Mouse (Mus musculus) ovary, adult 2 months (tissue): ENCODE results near the gene Olfr157. TPM values are rescaled to one million over a fixed set of nuclear protein-coding genes. Genes with fewer than 3 reads are reported as not detected.

Source experiments
- polyA plus RNA-seq: library from polyadenylated mRNA; depleted of rRNA; stranded (reverse); fragments of >200 nt; gene quantifications from 2 replicates; pipeline ENCODE4 v1.2.3, GENCODE M21; 2012; rRNA removed

Gene Olfr157
- polyA plus RNA-seq = not detected in 2 replicates

DNA sequence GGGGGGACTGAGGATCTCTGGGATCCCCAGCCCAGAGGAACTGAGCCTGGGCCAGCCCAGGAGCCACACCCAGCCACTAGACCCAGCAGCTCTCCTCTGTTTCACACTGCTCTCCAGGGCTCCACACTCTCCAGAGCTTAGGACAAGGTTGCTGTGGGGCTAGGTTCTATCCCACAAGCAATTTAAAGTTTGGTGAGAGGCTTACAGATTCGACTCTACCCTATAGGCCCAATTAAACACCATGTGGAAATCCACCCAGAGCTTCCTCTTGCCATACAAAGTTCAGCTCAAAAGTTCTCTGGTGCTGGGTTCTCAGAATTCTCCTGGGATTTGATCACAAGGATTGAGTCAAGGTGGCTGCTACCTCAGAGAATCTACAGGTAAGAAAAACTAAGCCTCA lies at the start of gene Olfr157:
Gene Olfr157, minus strand, starts transcription at position 101 of the 400 bp plus-strand sequence.

DNA sequence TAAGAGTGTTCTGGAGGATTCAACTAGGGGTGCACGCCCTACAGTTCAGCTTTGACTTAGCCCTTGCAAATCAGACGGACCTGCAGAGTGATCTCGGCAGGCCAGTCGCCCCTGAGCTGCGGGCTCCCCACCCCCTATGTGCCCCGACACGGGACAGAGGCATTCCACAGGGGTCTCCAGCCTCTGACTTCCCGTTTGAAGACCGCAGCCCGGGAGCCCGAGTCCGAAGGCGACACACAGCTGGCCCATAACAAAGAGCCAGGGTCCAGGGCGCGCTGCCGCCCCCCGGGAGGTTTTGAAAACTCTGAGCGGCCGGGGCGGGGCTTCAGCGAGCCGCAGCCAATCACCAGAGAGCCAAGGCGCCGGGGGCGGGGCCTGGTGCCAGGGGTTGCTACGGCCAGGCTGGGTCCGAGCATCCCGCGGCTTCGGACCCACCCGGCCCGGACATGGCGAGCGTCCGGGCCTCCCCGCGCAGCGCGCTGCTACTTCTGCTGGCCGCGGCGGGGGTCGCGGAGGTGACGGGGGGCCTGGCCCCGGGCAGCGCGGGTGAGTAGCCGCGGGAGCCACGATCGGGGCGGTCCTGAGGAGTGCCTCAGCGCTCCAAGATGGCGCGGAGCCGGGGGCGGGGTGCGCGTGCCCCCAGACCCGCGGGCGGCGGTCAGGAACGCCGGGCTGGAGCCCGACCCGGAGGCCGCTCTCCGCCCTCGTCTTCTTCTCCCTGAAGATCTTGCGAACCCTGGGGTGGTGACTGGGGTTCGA lies 35.3 kb upstream of the Olfr157 start, which contains the start of gene Reck:
Gene Reck, plus strand, starts transcription at position 371 of the 759 bp plus-strand sequence.

DNA sequence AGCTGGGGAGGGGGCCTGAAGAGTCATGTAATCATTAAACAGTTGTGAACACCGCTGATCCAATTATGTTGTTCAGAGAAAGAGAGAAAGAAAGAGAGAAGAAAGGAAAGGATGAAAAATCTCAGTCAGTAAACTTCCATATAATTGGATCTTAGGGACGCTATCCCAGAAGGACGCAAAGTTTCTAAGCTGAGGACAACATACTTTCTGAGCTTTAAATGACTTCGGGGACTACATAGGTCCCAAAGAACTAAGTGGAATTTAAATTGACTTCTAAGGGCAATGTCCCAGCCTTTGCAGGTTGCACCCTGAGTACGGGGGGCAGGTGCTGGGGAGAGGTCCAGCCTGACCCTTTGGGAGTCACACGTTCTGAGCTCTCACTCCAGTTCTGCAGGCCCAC lies 11.3 kb upstream of the Olfr157 start, which contains the start of gene Olfr155:
Gene Olfr155, plus strand, starts transcription at position 301 of the 400 bp plus-strand sequence.

DNA sequence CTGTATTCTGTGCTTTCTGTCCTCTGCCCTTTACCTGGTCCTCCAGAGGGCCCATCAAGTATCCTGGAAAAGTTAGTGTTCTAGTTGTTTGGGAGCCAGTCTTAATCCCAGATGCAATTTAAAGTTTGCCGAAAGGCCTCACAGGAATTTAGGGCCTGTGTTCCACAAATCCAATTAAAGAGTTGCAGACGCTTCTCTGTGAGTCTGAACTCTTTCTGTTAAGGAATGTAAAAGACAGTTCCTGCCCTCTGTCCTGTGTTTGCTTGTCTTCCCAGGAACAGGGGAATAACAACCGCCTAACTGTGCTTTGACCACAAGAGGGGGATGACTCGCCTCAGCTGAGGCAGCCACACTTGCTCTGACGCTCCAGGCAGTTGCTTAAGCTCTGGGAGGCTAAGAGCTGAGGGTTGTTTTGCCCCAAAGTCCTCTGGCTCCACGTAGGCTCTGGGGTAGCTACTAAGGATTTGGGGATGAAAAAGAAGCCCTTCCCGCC lies 16.1 kb downstream of the Olfr157 start, which contains the start of gene Olfr156:
Gene Olfr156, minus strand, starts transcription at position 51 of the 493 bp plus-strand sequence.

Other genes with a start within 250 kb of the Olfr157 start
- 113 and 117 TPM in 2 replicates for gene Npr2, start 208.3 kb downstream of the Olfr157 start, polyA plus RNA-seq
- 20.8 and 24.0 TPM in 2 replicates for gene Spag8, start 186.6 kb downstream of the Olfr157 start, polyA plus RNA-seq
- 65.2 and 84.4 TPM in 2 replicates for gene Hint2, start 183.7 kb downstream of the Olfr157 start, polyA plus RNA-seq
- 24.0 and 31.0 TPM in 2 replicates for gene Tmem8b, start 171.2 kb downstream of the Olfr157 start, polyA plus RNA-seq
- gene Fam221b, start 171.1 kb downstream of the Olfr157 start, polyA plus RNA-seq = 0.05 TPM in 1 of 2 replicates, not detected in the other
- gene Olfr70, start 139.4 kb downstream of the Olfr157 start, polyA plus RNA-seq = not detected in 2 replicates
- not detected in 2 replicates for gene Olfr71, start 129.9 kb downstream of the Olfr157 start, polyA plus RNA-seq
- 4.2 and 5.3 TPM in 2 replicates for gene Hrct1, start 113.0 kb downstream of the Olfr157 start, polyA plus RNA-seq
- 1.0 and 1.1 TPM in 2 replicates for gene Spaar, start 110.2 kb downstream of the Olfr157 start, polyA plus RNA-seq
- not detected in 2 replicates for gene Olfr159, start 69.2 kb downstream of the Olfr157 start, polyA plus RNA-seq
- gene Olfr156, start 16.3 kb downstream of the Olfr157 start, polyA plus RNA-seq = not detected in 2 replicates
- 0.12 TPM in 1 of 2 replicates, not detected in the other for gene Olfr155, start 11.4 kb upstream of the Olfr157 start, polyA plus RNA-seq
- 22.1 and 22.2 TPM in 2 replicates for gene Reck, start 35.3 kb upstream of the Olfr157 start, polyA plus RNA-seq
- 11.8 and 13.2 TPM in 2 replicates for gene Glipr2, start 117.2 kb upstream of the Olfr157 start, polyA plus RNA-seq
- gene Ccin, start 143.3 kb upstream of the Olfr157 start, polyA plus RNA-seq = not detected in 2 replicates
- gene Clta, start 164.3 kb upstream of the Olfr157 start, polyA plus RNA-seq = 254 and 292 TPM in 2 replicates
- gene Gne, start 244.0 kb upstream of the Olfr157 start, polyA plus RNA-seq = 15.3 and 19.0 TPM in 2 replicates